Mouse (Mus musculus) testis, adult 2 months (tissue): ENCODE measurements around the gene Trim46.

Experiments
- CTCF ChIP-seq: fragments of 200-500 bp; IDR thresholded peaks from 2 replicates; pipeline ENCODE4 v1.5.1; 2012; ENCODE audit warnings: low read depth, mild to moderate bottlenecking, inconsistent platforms, low read length, moderate library complexity; ENCODE audit not compliant: control insufficient read depth, insufficient read depth, insufficient replicate concordance
- POLR2A ChIP-seq: fragments of 200-500 bp; IDR thresholded peaks from 2 replicates; pipeline ENCODE4 v1.6.1; 2012; ENCODE audit warnings: low read depth, mild to moderate bottlenecking, inconsistent platforms, low read length, moderate library complexity; ENCODE audit not compliant: control insufficient read depth

DNA sequence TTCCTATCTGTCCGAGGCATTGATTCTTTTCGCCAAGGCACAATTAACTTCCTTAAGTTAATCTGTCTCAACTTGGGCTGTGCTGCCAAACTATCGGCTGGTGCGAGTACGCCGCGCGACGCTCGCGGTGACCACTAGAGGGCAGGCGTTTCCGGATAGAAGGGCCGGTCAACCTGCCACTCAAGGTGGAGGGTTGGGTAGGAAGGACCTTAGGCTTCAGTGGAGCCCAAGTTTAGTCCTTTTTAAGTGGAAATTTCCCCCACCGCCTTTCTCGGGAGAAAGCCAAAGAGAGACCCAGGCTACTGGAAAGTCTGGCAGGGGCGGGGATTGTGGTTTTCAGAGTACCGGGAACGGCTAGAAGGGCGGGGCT is 17.9 kb downstream of the Trim46 start:
- TF ChIP-seq CTCF: peak; percentile 98
- TF ChIP-seq POLR2A: peak; percentile 56; the same call in 1 of the 2 replicates
